Mouse (Mus musculus): ENCODE measurements around the gene Atp5j2.
A peak's percentile ranks its signal among the peaks of the same experiment; 100 is the strongest.
"Not testable (repeated sequence)": the region's sequence is repeated elsewhere in the genome, so short reads cannot be mapped to it uniquely, and the experiment has no call there.

Atp5j2 gene

GRCm38 (mm10) chr5:145191962-145192361, at the start of gene Atp5j2:
TSS of gene Atp5j2 (minus strand) at chr5:145192062.
- DNase-seq (ENCODE audit: low spot score), result no peak

GRCm38 (mm10) chr5:145234636-145235035, 42.8 kb upstream of the Atp5j2 start:
- DNase-seq (ENCODE audit: low spot score), result no peak

DNA sequence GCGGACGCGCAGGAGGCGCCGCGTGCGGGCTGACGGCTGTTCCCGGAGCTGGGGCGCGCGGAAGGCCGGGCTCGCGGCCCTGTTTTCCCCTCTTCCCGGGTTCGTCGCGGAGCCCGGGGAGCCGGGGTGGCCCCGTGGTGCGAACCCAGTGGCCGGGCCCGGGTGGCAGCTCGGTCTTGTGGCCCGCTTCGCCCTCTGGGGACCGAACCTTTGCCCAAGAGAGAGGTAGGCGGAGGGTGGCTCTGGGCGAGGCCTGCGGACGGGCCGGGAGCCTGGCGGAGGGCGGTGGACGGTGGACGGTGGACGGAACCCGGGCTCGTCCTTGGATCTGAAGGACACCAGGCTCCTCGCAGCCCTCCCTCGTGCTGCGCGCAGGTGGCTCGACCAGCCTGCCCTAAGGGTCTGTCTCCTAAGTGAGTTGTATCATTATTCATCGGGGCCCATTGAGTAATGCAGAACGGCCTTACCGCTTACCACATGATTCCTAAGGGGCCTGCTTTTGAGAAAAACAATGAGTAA, 40.1 kb upstream of the Atp5j2 start:
- no peak for DNase-seq (ENCODE audit: low spot score)

GRCm38 (mm10) chr5:145231367-145231871, 39.6 kb upstream of the Atp5j2 start, which contains the start of gene Zfp655:
TSS of gene Zfp655 (plus strand) at chr5:145231715.
- DNase-seq (ENCODE audit: low spot score), result peak; percentile 98

DNA sequence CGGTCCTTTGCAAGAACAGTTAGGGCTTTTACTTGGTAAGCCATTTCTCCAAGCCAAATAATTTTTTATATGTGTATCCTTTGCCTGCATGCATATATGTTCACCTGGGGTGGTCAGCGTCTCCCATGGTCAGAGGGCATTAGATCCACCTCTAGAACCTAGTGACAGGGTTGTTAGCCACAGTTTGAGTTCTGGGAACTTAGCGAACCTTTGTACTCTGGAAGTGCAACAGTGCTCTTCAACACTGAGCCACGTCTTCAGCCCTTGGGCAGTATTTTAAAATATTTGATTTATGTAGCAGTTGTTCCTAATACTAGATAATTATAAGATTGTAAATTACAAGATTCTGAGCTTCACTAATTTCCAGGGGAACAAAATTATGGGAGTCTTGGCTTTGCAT, 38.8 kb upstream of the Atp5j2 start:
- no peak for DNase-seq (ENCODE audit: low spot score)

GRCm38 (mm10) chr5:145229283-145229682, 37.4 kb upstream of the Atp5j2 start:
- DNase-seq (ENCODE audit: low spot score), result not testable (repeated sequence)

- DNase-seq (ENCODE audit: low spot score), result no peak
Measured at GRCm38 (mm10) chr5:145226453-145226852, 34.6 kb upstream of the Atp5j2 start.

DNA sequence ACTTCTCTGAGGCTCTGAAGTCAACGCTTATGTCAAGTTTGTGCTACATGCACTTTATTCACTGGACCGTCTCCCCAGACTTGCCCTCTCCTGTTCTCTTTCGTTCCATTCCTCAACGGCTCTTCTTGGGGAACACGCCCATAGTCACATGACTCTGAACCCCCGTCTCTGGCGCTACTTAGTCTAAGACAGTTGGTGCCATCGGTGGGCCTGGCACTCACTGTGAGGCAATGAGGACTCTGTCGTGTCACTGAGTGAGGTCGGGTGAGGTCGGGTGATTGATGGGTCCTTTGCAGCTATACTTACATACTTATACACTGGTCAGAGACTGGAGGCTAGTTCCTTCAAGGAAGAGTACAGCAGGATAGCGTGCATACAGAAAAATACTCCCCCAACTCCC, 31.5 kb upstream of the Atp5j2 start:
- no peak for DNase-seq (ENCODE audit: low spot score)

DNA sequence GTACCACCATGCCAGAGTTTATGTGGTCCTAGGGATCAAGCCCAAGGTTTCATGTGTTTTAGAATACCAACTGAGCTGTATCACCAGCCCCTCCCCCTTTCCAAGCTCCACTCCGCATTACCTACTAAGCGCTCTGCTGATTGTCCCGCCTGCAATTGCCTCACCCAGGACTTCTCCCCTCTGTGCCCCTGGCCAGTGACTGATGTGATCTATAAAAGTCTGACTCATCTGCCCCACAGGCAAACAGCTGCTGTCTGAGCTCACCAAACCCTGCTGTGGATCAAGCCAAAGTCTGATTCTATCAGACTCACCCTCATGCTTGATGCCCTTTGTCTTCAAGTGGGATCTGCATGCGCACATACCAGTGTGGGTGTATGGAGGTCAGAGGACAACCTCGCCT, 31.0 kb upstream of the Atp5j2 start:
- DNase-seq (ENCODE audit: low spot score), result peak; percentile 53

DNA sequence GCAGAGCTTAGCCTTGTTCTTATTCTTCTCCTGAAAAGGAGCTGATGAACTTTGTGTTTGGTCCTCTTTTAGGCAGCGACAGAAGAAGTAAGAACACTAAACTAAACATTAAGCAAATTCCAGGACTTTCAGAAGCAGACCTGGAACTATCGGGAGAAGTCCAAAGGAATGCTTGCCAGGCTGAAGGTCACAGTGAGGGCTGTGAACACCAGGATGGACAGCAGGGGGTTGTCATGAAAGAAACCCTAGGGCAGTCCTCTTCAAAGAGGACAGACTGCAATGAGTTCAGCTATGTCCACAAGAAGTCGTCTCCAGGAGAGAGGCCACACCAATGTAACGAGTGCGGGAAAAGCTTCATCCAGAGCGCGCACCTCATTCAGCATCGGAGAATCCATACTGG, 28.1 kb upstream of the Atp5j2 start:
- no peak for DNase-seq (ENCODE audit: low spot score)

- DNase-seq (ENCODE audit: low spot score), result no peak
Measured at GRCm38 (mm10) chr5:145218671-145219070, 26.8 kb upstream of the Atp5j2 start.

DNA sequence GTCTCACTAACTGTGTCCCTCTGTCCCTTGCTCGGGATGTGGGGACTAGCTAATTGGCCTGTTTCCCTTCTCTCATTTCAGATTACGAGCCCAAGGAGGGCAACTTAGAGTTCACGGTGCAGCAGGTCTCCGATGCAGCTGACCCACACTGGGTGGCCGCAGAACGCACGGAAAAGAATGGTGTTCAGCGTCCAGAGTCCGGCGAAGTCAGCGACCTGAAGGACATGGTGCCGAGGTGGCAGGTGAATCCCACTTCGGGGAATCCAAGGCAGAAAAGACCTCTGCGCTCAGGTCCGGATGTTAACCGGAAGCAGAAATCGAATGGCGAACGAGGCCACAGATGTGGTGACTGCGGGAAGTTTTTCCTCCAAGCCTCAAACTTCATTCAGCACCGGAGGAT, 26.3 kb upstream of the Atp5j2 start:
- DNase-seq (ENCODE audit: low spot score), result no peak

DNA sequence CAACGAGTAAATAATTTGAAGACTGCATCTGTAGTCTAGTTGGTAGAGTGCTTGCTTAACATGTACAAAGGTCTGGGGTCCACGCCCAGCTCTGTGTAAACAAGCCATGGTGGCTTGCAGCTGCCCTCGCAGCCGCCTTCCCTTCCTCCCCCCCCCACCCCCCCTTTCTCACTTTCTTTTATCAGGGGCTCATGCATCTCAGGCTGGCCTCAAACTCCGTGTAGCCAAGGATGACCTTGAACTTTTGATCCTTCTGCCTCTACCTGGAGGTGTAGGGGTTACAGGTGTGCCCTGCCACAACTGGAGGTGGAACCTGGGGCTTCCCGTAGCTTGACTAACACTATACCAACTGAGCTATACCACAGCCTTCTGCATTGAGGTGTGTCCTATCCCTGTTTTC, 25.9 kb upstream of the Atp5j2 start:
- no peak for DNase-seq (ENCODE audit: low spot score)

GRCm38 (mm10) chr5:145214679-145215078, 22.8 kb upstream of the Atp5j2 start:
- no peak for DNase-seq (ENCODE audit: low spot score)

GRCm38 (mm10) chr5:145213505-145213904, 21.6 kb upstream of the Atp5j2 start:
- no peak for DNase-seq (ENCODE audit: low spot score)

DNA sequence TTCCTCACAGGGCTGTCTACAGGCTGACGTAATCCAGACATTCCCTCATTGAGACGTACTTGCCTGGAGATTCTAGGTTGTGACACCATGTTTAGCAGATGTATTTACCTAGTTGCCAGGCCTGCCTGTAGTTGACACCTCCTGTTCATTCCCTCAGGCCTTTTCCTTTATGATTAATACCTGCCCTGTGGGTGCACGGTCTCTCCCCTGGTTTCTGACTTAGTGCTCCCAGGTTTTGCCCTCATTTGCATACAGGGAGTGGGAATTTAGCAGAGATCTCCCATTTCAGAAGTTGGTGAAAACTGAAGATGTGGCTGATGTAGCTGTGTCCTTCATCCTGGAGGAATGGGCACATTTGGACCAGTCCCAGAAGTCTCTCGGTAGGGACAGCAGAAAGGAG, 20.4 kb upstream of the Atp5j2 start:
- no peak for DNase-seq (ENCODE audit: low spot score)

DNA sequence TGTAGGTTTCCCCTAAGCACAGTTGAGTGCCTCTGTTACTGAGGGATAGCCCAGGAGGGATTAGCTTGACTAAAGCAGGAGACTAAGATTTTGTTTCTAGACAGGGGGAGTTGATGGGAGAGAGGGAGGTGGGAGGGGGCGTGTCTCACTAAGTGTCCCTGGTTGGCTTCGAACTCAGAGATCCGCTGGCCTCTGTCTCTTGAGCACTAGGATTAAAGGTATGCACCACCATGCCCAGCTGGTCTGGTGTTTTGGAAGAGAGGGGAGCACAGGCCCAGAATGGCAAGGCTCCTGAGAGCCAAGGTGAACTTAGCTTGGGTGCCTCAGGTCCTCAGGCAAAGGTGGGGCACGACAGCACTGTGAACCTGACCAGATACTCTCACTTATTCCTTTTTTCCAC, 19.5 kb upstream of the Atp5j2 start:
- no peak for DNase-seq (ENCODE audit: low spot score)

- peak; percentile 26 for DNase-seq (ENCODE audit: low spot score)
Measured at GRCm38 (mm10) chr5:145208391-145208790, 16.5 kb upstream of the Atp5j2 start.

DNA sequence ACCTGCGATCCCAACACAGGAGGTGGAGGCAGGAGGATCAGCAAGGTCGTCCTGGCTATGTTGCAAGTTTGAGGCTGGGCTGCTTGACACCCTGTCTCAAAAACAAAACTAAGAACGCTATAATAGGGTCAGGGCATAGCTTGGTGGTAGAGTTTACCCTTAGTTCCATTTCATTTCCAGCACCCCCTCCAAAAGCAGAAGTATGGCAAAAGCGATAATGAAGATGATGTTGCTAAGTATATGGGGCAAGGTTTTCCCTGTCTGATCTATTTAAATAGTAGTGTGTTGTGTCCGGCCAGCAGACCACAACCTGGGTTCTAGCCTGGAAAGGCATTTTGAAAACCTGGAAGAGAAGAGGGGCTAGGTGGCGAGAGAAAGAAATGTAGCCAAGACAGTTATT, 16.1 kb upstream of the Atp5j2 start:
- no peak for DNase-seq (ENCODE audit: low spot score)

GRCm38 (mm10) chr5:145207385-145207784, 15.5 kb upstream of the Atp5j2 start:
- no peak for DNase-seq (ENCODE audit: low spot score)

- no peak for DNase-seq (ENCODE audit: low spot score)
Measured at GRCm38 (mm10) chr5:145205041-145205440, 13.2 kb upstream of the Atp5j2 start.

DNA sequence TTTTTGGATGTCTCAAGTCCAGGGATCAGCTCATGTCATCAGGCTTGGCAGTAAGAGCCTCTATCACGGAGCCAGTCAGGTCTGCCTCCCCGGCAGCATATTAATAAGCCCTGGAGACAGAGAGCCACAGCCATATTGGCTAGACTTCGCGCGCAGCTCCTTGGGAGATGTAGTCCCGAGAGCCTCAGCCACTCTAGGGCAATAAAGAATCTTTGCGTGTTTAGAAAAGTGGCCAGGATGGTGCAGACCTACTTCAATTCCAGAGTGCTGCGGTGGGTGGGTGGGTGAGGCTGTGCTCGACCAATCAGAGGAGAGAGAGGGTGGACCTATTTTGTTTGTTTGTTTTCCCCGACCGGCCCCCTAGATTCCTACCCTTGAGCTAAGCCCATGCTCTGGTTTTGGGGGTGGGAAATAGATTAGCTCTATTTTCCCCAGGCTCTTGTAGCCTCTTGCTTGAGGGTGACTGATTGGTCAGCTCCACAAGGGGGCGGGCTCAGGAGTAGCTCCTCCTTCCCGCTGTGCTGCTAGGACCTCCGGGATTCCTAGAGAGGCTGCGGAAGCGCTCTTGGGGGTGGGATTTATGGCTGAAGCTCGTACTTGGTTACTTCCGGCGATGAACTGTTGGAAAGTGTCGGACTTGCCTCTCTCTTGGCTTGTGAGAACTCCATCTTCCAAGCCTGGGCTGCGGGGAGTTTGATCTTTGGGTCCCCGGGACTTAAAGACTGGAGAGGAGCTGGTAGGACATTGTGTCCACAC, 12.3 kb upstream of the Atp5j2 start, which contains the start of gene Zkscan5:
Zkscan5 (plus strand) TSS at position 627 of the 756 bp plus-strand sequence.
- DNase-seq (ENCODE audit: low spot score), result peak; percentile 99

DNA sequence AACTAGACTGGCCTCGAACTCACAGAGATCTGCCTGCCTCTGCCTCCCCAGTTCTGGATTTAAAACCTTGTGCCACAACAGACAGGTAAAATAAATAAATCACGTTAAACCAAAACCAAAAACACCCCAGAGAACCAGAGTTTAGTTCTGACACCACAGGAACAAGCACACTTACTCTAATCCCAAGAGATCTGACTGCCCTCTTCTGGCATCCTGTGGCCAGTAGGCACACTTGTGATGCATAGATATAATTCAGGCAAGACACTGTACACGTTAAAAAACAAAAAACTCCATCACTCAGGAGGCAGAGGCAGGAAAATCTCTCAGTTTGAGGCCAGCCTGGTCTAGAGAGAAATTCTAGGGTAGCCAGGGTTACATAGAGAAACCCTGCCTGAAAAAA, 10.6 kb upstream of the Atp5j2 start:
- DNase-seq (ENCODE audit: low spot score), result no peak

All from urinary bladder, postnatal 14 days (tissue).